Mouse (Mus musculus): ENCODE data around the gene Dll3. TPM values are rescaled to one million over a fixed set of nuclear protein-coding genes. Genes with fewer than 3 reads are reported as not detected.
A peak's percentile ranks its signal among the peaks of the same experiment; 100 is the strongest.

Dll3 gene
- total and polyA plus RNA-seq, 3 experiments = not detected

GRCm38 (mm10) chr7:28268576-28268975, 33.5 kb downstream of the Dll3 start:
- intact Hi-C loops (cut with DNase I) = no loop called here
- Histone ChIP-seq H3K4me3 (peak overlapping the region; percentile 74), H3K36me3 (ENCODE audit: control insufficient read depth, insufficient read depth, low read length) (no peaks in the 10 kb centered on the region; the same call in 1 of the 2 replicates), H3K27me3 (ENCODE audit: control insufficient read depth, insufficient read depth, low read length) (no peaks in the 10 kb centered on the region), H3K27ac (peak overlapping the region; percentile 62), H3K79me2 (replicated peaks; ENCODE audit: control insufficient read depth, insufficient read depth, low read length) (no peaks in the 10 kb centered on the region), H3K9ac (ENCODE audit: low read depth, low read length) (peak overlapping the region; percentile 84), H3K4me1 (ENCODE audit: control insufficient read depth, insufficient read depth, low read length) (peaks cover 3% of the 10 kb centered on the region; the same call in 1 of the 2 replicates)
- DNase-seq = no peak
- TF ChIP-seq EP300 (IDR thresholded peaks at IDR 0.05; ENCODE audit: insufficient read depth, low read depth, low read length) (no peak), POLR2A (IDR thresholded peaks at IDR 0.05; ENCODE audit: insufficient read depth, low read depth, low read length) (no peak), CTCF (IDR thresholded peaks at IDR 0.05) (no peak)
- 31% methylated on average over 16 of the region's 16 CpGs for WGBS

GRCm38 (mm10) chr7:28268042-28268531, 34.0 kb downstream of the Dll3 start:
- Histone ChIP-seq H3K9ac (ENCODE audit: low read depth, low read length) (peak overlapping the region; percentile 84), H3K79me2 (replicated peaks; ENCODE audit: control insufficient read depth, insufficient read depth, low read length) (no peaks in the 10 kb centered on the region), H3K4me1 (ENCODE audit: control insufficient read depth, insufficient read depth, low read length) (peaks cover 3% of the 10 kb centered on the region; the same call in 1 of the 2 replicates), H3K27ac (peak overlapping the region; percentile 62), H3K27me3 (ENCODE audit: control insufficient read depth, insufficient read depth, low read length) (no peaks in the 10 kb centered on the region), H3K36me3 (ENCODE audit: control insufficient read depth, insufficient read depth, low read length) (no peaks in the 10 kb centered on the region; the same call in 1 of the 2 replicates), H3K4me3 (peak overlapping the region; percentile 74)
- WGBS = 2% methylated on average over 58 of the region's 62 CpGs
- no peak for TF ChIP-seq CTCF (IDR thresholded peaks at IDR 0.05)
- no peak for TF ChIP-seq EP300 (IDR thresholded peaks at IDR 0.05; ENCODE audit: insufficient read depth, low read depth, low read length)
- no peak for TF ChIP-seq POLR2A (IDR thresholded peaks at IDR 0.05; ENCODE audit: insufficient read depth, low read depth, low read length)
- intact Hi-C loops (cut with DNase I) = no loop called here
- peak; percentile 70 to 73 for DNase-seq

GRCm38 (mm10) chr7:28267129-28268041, 34.7 kb downstream of the Dll3 start, which contains the start of gene Eid2:
TSS of gene Eid2 (plus strand) at chr7:28267881.
- Histone ChIP-seq H3K27me3 (ENCODE audit: control insufficient read depth, insufficient read depth, low read length) (no peaks in the 10 kb centered on the region), H3K79me2 (replicated peaks; ENCODE audit: control insufficient read depth, insufficient read depth, low read length) (no peaks in the 10 kb centered on the region), H3K36me3 (ENCODE audit: control insufficient read depth, insufficient read depth, low read length) (no peaks in the 10 kb centered on the region; the same call in 1 of the 2 replicates), H3K4me1 (ENCODE audit: control insufficient read depth, insufficient read depth, low read length) (peaks cover 3% of the 10 kb centered on the region; the same call in 1 of the 2 replicates), H3K4me3 (peak within 1 kb of the TSS; percentile 74), H3K27ac (peak within 1 kb of the TSS; percentile 62), H3K9ac (ENCODE audit: low read depth, low read length) (peak within 1 kb of the TSS; percentile 84)
- 6% methylated on average over 57 of the region's 57 CpGs for WGBS
- peak; percentile 84 to 86 for DNase-seq
- TF ChIP-seq CTCF (IDR thresholded peaks at IDR 0.05) (peak; percentile 34), EP300 (IDR thresholded peaks at IDR 0.05; ENCODE audit: insufficient read depth, low read depth, low read length) (no peak), POLR2A (IDR thresholded peaks at IDR 0.05; ENCODE audit: insufficient read depth, low read depth, low read length) (peak; percentile 69)
- intact Hi-C loops (cut with DNase I) = no loop called here

GRCm38 (mm10) chr7:28265391-28265790, 36.6 kb downstream of the Dll3 start:
- Histone ChIP-seq H3K9ac (ENCODE audit: low read depth, low read length) (no peak overlapping the region), H3K79me2 (replicated peaks; ENCODE audit: control insufficient read depth, insufficient read depth, low read length) (no peaks in the 10 kb centered on the region), H3K27me3 (ENCODE audit: control insufficient read depth, insufficient read depth, low read length) (no peaks in the 10 kb centered on the region), H3K4me3 (no peak overlapping the region), H3K27ac (no peak overlapping the region), H3K4me1 (ENCODE audit: control insufficient read depth, insufficient read depth, low read length) (peaks cover 3% of the 10 kb centered on the region; the same call in 1 of the 2 replicates), H3K36me3 (ENCODE audit: control insufficient read depth, insufficient read depth, low read length) (no peaks in the 10 kb centered on the region; the same call in 1 of the 2 replicates)
- WGBS = 89% methylated on average over 13 of the region's 13 CpGs
- TF ChIP-seq CTCF (IDR thresholded peaks at IDR 0.05) (no peak), POLR2A (IDR thresholded peaks at IDR 0.05; ENCODE audit: insufficient read depth, low read depth, low read length) (no peak), EP300 (IDR thresholded peaks at IDR 0.05; ENCODE audit: insufficient read depth, low read depth, low read length) (no peak)
- intact Hi-C loops (cut with DNase I) = no loop called here
- no peak for DNase-seq

- Histone ChIP-seq H3K27me3 (ENCODE audit: control insufficient read depth, insufficient read depth, low read length) (no peaks in the 10 kb centered on the region), H3K27ac (no peak overlapping the region), H3K79me2 (replicated peaks; ENCODE audit: control insufficient read depth, insufficient read depth, low read length) (no peaks in the 10 kb centered on the region), H3K4me1 (ENCODE audit: control insufficient read depth, insufficient read depth, low read length) (peaks cover 2% of the 10 kb centered on the region; the same call in 1 of the 2 replicates), H3K9ac (ENCODE audit: low read depth, low read length) (no peak overlapping the region), H3K36me3 (ENCODE audit: control insufficient read depth, insufficient read depth, low read length) (no peaks in the 10 kb centered on the region; the same call in 1 of the 2 replicates), H3K4me3 (no peak overlapping the region)
- intact Hi-C loops (cut with DNase I) = no loop called here
- TF ChIP-seq POLR2A (IDR thresholded peaks at IDR 0.05; ENCODE audit: insufficient read depth, low read depth, low read length) (no peak), EP300 (IDR thresholded peaks at IDR 0.05; ENCODE audit: insufficient read depth, low read depth, low read length) (no peak), CTCF (IDR thresholded peaks at IDR 0.05) (no peak)
- WGBS = 6% methylated on average over 15 of the region's 15 CpGs
- DNase-seq = peak; percentile 25 to 68
Measured at GRCm38 (mm10) chr7:28263786-28264185, 38.3 kb downstream of the Dll3 start.
